Mouse (Mus musculus) skeletal muscle tissue, adult 2 months (tissue): Measurements from ENCODE around the gene Rbm5.

ENCODE experiments used
- DNase-seq: peaks from one replicate; pipeline ENCODE4 v3.0.0-alpha.2; 2012; ENCODE audit warnings: low read depth, low spot score

The Rbm5 gene

DNA sequence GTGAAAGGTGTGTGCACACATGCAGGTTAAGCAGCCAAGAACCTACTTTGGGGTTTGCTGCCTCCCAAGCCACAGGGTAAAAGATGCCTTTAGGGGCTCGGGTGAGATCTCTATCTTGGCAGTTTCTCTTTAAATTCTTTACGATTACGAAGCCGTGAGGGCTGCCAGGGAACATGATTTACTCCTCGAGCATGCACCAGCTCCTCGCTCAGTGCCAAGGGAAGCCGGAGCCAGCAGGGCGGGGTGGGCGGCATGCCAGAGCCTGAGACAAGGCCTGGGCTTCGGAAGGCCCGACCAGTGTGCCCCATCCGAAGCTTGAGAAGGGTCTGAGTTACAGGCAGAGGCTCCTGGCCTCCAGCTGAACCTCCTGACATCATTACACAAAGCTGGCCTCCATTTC, 69.2 kb downstream of the Rbm5 start:
- peak; percentile 71 for DNase-seq

DNA sequence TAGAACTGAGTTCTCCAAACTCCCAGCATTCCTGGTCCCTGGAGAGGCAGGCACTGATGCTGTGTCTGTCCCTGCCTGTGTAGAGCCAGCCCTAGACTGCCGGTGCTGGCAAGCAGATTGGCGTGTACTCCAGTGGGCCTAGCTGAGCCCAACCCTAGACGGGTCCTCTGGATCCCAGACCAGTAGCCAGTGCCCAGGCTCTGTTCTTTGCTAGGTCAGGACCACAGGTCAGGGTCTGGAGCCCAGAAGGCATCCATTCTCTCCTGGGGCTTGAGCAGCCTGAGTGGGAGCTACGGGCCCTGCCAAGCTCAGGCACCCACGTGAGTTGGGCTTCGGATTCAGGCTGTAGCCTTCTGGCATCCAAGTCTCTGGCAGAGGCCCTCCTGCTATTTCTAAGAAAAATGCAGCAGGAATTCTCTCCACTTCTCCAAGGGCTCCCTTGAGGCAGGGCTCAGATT, 70.7 kb downstream of the Rbm5 start:
- no peak for DNase-seq

DNA sequence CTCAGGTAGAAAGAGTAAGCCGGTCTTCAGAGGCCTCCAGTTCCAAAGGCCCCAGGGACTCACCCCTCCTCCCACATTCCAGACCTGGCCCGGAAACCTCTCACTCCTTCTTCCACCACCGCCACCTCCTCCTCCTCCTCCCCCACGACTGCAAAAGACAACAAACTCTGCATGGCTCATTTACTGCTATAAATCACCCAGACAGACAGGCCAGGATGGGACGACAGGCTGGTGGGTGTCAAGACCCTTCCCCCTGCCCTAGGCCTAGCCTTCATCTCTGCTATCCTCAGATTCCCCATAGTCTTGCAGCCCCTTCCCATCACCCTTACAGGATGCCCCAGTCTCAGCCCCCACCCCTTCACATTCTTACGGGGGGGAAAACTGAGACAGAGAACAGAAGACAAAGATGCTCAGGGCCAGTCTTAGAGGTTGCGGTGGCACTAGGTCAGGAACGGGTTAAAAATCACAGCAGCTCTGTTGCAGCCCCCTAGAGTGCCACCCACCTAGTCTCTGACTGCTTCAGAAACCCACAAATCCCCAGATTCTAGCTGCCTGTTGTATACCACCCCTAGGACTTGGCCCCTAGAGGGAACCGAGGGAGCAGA, 71.3 kb downstream of the Rbm5 start:
- no peak for DNase-seq

DNA sequence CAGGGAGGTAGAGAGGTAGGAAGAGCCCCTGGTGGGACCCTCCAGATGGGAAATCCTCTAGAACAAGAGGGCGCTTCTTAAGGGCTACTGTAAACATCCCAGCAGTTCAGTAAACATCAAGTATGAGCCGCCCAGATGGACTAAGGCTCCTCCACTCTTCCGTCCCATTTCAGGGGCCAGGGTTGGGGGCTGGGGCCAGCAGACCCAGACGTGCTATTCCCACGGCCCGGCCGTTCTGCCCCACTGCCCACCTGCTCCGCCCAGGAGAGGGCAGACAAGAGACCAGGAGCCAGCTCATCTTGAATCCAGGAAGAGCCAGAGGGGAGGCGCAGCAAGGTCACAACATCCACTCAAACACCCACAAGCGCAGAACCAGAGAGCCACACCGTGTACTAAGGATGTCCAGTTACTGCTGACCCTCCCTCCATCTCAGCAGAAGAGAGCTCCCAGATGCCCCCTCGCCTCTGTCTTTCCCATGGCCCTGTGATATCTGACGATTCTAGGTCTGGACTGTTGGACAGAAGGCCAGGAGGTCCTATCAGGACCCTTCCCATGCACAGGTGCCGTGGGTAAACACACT, 72.1 kb downstream of the Rbm5 start:
- no peak for DNase-seq

DNA sequence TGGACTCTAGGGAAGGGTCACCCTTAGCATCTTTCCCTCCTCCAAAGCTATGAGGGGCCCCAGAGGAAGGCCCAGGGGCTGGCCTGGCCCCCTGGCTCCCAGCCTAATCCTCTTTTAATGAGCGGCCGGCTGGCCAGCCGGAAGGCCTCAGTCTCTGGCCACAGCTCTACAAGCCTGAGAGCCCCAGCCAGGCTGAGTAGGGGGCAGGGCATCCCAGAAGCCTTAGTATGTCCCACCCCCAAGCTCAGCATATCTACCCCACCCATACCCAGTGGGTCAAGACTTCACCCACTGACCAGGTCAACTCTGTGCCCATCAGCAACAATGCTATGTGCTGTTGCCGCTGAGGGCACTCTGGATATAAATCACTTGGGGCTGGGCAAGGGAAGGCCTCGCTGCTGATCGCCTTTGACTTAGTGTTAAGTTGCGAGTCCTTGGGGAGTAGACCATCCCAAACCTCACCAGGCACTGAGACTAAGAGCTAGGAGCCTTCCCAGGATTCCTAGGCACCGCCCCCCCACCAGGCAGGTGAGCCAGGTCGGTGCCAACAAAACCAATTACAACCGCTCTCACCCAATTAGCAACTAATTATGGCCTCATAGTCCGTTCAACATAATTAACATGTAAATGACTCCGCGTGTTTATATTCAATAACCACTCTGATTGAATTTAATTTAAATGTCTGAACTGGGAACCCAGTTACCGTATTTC, 72.8 kb downstream of the Rbm5 start:
- no peak for DNase-seq

DNA sequence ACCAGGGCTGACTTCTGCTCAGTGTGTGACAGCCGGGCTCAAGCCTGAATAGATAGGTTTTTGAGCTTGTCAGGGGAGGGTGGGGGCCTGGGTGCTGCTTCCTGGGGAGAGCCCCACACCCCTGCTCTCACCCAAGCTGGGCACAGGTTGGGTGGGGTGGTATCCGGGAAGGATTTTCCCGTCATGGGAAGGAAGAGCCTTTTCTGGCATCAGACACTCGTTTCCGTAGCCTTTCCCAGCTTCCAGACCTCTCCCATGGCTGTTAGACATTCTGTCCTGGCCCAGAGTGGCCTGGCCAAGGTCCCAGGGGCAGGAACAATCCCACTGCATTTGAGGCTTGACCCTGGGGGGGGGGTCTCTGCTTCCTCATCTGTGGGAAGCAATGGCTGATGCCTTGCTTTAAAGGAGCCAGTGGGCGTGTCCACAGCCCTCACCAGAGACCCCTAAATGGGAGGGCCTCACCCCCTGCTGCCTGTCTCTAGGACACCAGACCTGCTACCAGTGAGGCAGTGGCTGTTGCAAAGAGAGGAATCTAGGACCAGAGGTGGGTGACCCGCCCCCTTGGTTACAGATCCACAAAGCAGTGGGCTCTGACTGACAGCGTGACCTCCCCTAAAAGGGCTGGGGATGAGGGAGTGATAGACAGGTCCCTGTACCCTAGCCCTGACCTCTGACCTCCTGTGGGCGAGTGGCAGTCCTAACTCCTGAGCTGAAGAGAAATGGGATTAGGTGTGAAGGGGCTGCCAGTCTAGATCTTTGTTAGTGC, 73.8 kb downstream of the Rbm5 start:
- DNase-seq: no peak

DNA sequence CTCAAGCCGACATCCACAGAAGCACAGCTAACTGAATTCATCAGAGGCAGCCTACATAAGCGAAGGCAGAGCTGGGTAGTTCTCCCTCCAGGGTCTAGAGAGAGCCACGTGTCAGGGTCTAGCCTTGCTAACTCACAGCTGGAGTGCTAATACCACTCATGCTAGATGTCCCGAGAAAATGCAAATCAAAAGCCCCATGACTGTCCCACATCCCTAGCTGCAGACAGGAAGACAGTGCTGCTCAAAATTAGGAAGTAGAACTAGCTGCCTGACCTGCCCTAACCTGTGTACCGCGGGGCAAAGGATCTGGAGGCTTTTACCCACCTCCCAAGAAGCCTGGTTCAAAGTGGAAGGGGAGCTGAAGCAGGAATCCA, 74.7 kb downstream of the Rbm5 start:
- DNase-seq: no peak

DNA sequence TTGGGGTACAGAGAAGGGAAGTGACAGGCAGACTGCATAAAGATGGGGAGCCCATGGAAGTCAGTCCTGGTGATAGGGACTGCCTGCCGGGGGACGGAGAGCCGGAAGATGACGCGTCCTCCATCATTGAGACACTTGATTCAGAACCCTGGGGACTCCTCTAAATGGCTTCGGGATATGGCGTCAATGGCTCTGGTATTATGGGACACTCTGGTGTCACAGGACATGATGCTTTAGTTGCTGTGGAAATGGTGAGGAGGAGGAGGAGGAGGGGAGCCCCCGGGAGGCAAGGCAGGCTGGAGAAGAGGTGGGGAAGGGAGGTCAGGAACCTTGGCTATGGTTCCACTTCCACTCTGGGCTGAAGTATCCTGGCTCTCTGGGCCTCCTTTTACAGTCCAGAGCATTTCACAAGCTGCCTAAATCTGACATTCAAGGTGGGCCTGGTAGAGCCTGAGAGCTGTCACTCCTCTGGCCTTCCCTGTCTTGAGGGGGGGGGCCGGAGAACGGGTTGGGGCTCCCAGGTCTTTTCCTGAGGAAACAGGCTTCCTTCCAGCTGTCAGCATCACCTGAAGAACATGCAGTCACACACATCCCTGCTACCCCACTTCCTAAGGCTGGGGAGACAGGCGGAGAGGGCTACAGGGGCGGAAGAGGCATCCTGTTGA, 75.2 kb downstream of the Rbm5 start:
- DNase-seq: no peak

DNA sequence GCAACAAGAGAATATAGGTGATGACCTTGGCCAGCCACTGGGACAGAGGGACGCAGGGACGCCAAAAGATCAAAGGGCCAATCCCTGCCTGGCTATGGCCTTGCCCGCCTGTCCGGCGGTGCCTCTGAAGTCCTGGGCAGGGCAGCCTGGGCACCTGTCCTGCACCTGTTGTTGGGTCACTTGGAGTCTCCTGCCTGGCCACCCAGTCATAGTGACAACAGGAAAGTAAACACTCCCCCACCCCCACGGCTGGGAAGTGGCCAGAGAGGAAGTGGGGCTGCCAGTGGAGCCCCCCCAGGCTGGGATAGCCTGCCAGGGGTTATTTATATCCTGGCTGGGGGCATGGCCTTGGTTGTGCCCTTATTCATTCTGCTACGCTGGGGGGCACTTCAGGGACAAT, 76.2 kb downstream of the Rbm5 start:
- peak; percentile 54 for DNase-seq

DNA sequence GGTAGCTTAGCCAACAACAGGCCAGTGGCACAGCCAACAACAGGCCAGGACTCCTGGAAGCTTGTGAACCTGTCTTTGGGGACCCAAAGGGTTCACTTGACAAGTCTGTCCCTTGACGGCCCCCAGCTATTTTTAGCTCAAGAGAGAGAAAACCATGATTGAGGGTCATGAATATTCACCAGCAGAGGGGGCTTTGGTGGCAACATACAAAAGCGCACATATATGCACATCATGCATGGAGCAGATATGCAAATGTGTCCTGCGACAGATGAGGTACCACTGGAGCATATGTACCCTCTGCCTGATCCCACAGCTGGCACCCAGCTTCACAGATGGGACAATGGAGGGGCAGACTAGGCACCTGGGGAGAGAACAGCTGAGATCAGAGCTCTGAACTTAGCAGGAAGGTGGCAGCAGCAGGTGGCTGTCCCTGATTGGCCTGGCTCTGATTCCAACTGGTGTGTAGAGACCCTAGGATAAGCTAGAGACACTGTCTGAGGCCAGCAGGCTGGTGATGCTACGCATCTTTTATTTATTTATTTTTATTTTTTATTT, 77.3 kb downstream of the Rbm5 start:
- no peak for DNase-seq

DNA sequence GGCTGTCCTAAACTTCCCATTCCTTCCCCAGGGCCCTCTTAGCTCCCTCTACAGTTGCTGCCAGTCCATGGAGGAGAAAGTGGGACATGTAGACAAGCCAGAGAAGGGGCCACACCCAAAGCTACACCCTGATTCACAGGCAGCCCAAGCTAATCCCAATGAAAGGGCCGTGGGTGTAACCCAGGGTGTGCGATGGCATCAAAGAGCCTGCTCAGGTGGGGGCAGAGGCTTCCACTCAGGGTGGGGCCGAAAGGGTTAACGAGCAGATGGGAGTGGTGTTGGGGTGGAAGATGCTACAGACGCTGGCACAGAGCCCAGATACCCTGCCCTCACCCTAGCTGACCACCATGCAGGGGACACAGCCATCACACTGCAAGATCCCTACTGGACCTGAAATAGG, 78.0 kb downstream of the Rbm5 start:
- DNase-seq: no peak

DNA sequence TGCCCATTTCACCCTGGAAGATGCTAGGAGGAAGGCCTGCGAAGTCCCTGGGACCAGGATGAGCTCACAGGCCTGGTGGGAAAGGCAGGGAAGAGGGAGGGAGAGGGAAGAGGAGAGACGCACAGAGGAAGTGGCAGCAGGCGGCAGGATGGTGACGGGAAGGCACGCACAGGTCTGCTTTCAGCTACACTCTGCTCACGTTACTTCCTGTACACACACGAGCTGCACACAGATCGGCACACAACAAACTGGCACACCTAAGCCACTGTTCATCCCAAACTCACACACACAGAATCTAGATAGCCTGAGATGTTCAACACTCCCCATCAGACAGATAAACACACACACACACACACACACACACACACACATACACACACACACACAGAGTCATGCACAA, 80.4 kb downstream of the Rbm5 start:
- no peak for DNase-seq
